Mouse (Mus musculus) kidney, postnatal 10 days (tissue): ENCODE measurements around the gene Frmd4a.

Source experiments
- DNase-seq: peaks from one replicate; pipeline ENCODE4 v3.0.0; 2021; ENCODE audit warnings: mixed read lengths

Gene Frmd4a

GRCm38 (mm10) chr2:4561196-4561595 lies 543.7 kb downstream of the Frmd4a start:
- DNase-seq, result no peak

- no peak for DNase-seq
Measured at GRCm38 (mm10) chr2:4562373-4562772, 544.9 kb downstream of the Frmd4a start.

- DNase-seq, result no peak
Measured at GRCm38 (mm10) chr2:4562826-4563225, 545.3 kb downstream of the Frmd4a start.

GRCm38 (mm10) chr2:4563322-4563721 lies 545.8 kb downstream of the Frmd4a start:
- no peak for DNase-seq

- no peak for DNase-seq
Measured at GRCm38 (mm10) chr2:4566260-4566955, 548.9 kb downstream of the Frmd4a start.

GRCm38 (mm10) chr2:4566956-4567680 lies 549.6 kb downstream of the Frmd4a start:
- no peak for DNase-seq

- DNase-seq, result no peak
Measured at GRCm38 (mm10) chr2:4568967-4569366, 551.5 kb downstream of the Frmd4a start.

GRCm38 (mm10) chr2:4570186-4570861 lies 552.8 kb downstream of the Frmd4a start:
- peak; percentile 72 for DNase-seq

GRCm38 (mm10) chr2:4572498-4573263 lies 555.2 kb downstream of the Frmd4a start:
- DNase-seq, result no peak

- DNase-seq, result no peak
Measured at GRCm38 (mm10) chr2:4573386-4573785, 555.9 kb downstream of the Frmd4a start.

GRCm38 (mm10) chr2:4574251-4574650 lies 556.7 kb downstream of the Frmd4a start:
- DNase-seq, result no peak

- DNase-seq, result no peak
Measured at GRCm38 (mm10) chr2:4575163-4575562, 557.6 kb downstream of the Frmd4a start.

- DNase-seq, result no peak
Measured at GRCm38 (mm10) chr2:4575975-4576374, 558.5 kb downstream of the Frmd4a start.

- no peak for DNase-seq
Measured at GRCm38 (mm10) chr2:4578291-4578690, 560.8 kb downstream of the Frmd4a start.

GRCm38 (mm10) chr2:4579357-4580068 lies 562.0 kb downstream of the Frmd4a start:
- peak; percentile 52 for DNase-seq

- DNase-seq, result no peak
Measured at GRCm38 (mm10) chr2:4580666-4581065, 563.1 kb downstream of the Frmd4a start.

- no peak for DNase-seq
Measured at GRCm38 (mm10) chr2:4582930-4583329, 565.4 kb downstream of the Frmd4a start.

- no peak for DNase-seq
Measured at GRCm38 (mm10) chr2:4584252-4584651, 566.7 kb downstream of the Frmd4a start.

GRCm38 (mm10) chr2:4586245-4586644 lies 568.7 kb downstream of the Frmd4a start:
- DNase-seq, result peak; percentile 57

GRCm38 (mm10) chr2:4587685-4588409 lies 570.3 kb downstream of the Frmd4a start:
- peak; percentile 51 for DNase-seq

GRCm38 (mm10) chr2:4591647-4592046 lies 574.1 kb downstream of the Frmd4a start:
- no peak for DNase-seq

- DNase-seq, result peak; percentile 42
Measured at GRCm38 (mm10) chr2:4592666-4593065, 575.1 kb downstream of the Frmd4a start.
